Mouse (Mus musculus) frontal cortex, adult (tissue): Measurements from ENCODE around the gene Pkdrej.
"Not testable (repeated sequence)": the region's sequence is repeated elsewhere in the genome, so short reads cannot be mapped to it uniquely, and the experiment has no call there.

ENCODE experiments used
- ATAC-seq: cut with Nextera tagmentation; 2 replicates; pipeline ENCODE4 v1.9.2; 2017; ENCODE audit warnings: mild to moderate bottlenecking, moderate library complexity, mixed read lengths; ENCODE audit not compliant: low TSS enrichment

Pkdrej gene

DNA sequence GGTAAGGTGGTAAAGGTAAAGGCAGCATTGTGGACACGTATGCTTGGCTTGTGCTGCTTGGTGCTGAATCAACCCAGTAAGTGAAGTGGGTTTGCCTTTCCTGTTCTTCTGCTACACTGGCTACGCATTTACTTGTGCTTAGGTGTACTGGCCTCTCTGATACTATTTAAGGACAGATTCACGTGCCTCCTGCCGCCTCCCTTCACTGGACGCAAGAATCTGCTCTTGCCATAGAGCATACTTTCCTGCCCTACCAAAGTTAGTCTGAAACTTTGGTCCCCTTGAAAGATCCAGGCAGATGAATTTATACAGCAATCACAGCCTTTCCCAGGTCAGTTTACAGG is 11.1 kb downstream of the Pkdrej start:
- no peak for ATAC-seq

DNA sequence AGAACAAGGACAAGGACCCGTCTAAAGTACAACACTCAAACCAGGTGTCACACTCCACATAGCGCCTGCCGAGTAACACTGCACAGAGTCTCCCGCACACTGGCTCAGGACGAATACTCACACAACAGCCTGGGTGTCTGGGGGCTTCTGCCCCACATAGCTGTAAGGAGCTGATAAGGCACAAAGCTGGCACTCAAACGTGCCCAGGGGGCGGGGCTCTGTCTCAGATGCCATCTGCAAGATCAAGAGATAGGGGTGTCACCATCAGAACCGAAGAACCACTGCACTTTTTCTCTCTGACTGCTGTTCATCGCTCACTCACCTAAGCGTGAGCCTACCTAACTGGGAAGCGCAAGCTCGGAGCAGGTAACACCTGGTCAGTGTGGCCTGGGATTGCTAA is 12.4 kb downstream of the Pkdrej start:
- ATAC-seq = no peak

DNA sequence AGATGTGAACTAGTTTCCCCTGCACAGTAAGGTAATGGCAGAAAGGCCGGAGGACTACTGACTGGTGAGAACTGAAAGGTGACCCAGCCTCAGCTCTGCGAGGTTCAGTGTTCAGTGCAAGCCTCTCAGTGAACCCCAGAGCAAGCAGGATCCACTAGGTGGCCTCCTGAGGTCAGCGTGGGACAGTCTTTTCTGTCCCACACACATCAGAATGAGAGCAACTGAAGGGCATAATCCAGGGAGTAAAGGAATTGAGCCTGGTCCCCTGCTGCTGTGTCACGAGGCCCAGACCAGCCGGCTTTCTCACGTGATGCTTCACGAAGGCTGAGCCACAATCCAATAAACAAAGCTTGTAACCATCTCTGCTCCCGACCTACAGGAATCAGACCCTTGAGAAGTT is 13.1 kb downstream of the Pkdrej start:
- ATAC-seq = no peak

DNA sequence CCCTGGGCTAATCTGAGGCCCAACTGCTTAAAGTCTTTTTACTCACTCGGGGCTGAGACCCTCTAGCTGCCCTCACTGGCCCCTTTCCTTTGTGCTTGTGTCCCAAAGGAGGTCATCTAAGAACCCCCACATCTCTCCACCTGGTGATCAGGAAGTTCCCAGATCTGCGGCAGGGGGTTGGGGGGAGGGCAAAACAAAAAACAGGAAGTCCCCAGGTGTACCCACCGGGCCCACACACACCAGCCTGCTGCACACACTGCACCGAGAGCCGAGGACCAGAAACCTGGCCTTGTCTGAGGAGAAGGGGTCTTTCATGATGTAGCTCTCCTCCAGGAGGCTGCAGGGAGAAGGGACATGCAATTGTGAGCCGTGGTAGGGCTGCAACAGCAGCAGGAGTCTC is 13.5 kb downstream of the Pkdrej start:
- no peak for ATAC-seq

DNA sequence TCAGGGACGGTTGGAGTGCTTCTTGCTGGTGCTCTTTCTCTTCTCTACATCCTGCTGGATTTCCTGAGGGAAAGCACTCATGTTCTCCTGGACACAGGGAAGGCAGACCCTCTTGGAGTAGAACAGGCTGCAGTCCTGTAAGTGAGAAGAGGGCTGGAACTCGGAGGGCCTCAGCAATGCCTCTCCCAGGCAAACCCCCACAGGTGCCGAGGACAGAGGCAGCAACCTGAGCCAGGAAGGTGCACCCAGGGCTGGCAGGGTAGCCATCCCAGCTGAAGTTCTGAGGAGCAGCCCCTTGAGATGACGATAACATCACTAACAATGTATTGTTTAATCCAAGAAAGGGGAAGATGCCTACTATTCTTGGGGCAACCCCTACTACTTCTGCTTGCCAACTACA is 14.1 kb downstream of the Pkdrej start:
- no peak for ATAC-seq

DNA sequence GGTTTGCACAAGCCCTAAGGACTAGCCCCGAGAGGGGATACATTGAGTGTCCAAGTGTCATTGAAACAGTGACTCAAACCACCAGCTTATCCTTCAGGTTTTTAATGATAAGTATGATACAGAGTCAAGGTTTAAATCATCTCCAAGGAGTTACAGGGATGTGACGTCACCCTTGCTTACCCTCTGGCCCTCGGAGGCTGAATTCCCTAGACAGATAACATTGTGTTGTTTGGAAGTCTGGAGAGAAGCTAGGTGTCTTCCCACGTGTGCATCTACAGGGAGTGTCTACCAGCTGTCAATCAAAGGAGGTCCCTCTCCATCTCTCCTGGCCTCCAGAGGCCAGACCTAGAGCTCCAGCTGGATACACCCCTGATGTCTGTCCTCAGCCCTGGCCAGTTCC is 14.6 kb downstream of the Pkdrej start:
- ATAC-seq = no peak

DNA sequence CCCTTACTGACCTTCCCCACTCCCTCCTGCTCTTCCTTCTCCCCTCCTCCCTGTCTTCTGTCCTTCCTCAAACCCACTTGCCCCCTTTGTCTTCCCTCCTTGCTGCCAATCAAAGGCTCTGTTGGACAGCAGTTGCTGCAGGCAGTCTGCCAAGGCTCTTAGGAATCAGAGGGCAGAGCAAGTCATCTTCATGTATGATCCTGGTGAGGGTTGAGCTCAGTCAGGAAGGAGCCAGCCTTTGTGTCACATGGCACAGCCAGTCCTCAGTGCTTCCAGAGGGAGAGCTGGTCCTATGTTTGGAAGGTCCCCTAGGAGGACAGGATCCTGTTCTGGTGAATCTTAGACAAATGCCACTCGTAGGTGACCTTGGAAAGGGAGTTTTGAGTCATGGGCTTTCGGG is 18.6 kb downstream of the Pkdrej start:
- no peak for ATAC-seq

DNA sequence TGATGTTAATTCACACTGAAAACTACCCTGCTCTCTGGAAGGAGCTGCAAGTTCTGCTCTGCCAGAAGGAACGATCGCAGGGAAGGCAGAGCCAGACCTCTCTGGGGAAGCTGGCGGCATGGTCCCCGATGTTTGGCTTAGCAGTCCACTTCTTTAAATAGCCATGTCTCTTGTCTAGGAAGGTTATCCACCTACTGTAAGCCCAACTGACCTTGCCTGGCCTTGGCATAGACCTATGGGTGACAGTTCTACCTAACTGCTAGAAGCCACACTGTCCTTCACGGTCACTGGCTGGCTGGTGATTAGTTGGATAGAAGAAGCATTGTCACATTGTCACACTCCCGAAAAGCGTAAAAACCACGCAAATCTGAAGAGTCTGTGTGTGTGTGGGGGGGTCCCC is 22.9 kb downstream of the Pkdrej start:
- ATAC-seq = no peak

DNA sequence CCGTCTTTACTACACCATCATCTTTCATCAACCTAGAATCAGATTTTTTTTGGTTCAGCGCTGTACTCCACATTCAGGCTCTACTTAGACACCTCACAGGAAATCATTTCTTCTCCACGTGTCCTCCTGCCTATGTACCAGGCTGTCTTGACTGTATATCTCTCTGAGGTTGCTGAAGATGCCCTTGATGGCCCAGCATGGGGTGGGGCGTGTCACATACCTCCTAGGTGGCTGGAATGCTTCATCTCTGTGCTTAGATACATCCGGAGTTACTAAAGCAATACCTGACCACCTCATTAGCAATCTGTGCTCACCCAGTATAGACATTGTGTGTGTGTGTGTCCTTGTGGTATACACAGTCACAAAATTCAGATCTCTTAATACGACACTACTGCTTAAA is 26.0 kb downstream of the Pkdrej start:
- no peak for ATAC-seq

DNA sequence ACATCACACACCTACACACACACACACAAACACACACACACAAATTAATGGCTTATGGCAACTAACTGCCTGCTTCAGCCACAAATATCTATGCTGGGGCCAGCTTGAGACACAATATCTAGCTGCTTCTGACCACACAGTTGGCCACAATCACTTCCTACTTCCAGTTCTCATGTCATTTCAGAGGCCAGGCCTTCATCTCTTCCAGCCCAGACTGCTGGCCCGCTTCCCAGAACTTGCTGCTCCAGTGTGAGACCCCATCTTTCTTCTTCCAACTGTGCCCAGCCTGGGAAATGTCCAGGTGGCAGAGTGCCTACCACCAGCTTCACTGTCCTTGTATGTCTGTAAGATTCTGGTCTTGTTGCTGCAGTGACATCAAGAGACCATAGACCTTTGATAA is 28.7 kb downstream of the Pkdrej start:
- ATAC-seq = no peak

DNA sequence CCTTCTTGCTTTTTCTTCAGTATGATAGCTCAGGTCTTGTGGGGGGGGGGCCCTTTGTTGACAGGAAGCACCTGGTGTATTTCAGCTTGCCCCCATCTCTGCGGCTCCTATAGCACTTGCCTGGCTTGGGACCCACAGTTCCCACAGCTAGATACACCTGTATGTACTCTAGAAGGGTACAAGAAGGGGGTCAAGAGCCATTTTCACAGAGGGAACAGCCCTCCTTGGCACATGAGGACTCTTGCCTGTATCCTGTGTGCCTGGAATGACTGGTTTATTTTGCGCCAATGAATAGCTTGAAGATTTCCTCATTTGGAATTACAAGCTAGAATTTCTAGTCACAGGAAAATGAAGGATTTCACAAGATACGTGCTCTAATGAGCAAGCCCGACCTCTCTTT is 30.1 kb downstream of the Pkdrej start:
- ATAC-seq = no peak

DNA sequence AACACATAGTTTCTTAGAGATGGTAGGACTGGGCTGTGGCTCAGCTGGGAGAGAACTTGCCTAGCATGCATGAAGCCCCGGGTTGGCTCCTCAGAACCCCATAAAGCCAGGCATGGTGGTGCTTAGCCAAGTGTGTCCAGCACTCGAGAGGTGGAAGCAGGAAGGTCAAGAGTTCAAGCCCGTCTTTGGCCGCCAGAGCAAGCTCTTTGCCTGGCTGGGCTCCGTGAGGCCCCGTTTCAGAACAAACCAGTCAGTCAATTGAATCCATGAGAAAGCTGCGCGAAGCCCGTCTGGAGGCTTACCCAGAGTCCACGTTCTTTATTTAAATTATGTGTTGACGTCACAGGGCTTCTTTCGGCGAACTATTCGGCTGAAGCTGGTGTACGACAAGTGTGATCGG is 32.9 kb downstream of the Pkdrej start:
- ATAC-seq = no peak

DNA sequence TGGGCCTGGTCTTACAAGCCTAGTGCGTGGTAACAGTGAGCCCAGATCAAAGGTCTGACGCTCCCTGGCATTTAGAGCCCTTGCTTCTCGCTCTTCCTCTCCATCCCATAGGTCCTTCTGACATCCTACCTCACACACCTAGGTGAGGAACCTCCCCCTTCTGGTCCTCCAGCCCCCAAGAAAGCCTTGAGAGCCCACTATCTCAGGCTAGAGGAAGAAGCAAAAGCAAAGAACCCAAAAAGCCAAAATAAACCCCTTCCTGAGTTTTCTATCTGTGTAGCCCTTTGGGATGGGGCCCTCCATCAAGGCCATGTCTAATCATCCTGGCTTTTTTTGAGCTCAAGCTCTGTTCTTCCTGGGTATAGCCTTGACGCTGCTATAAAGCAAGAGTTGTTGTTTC is 33.5 kb downstream of the Pkdrej start:
- no peak for ATAC-seq

DNA sequence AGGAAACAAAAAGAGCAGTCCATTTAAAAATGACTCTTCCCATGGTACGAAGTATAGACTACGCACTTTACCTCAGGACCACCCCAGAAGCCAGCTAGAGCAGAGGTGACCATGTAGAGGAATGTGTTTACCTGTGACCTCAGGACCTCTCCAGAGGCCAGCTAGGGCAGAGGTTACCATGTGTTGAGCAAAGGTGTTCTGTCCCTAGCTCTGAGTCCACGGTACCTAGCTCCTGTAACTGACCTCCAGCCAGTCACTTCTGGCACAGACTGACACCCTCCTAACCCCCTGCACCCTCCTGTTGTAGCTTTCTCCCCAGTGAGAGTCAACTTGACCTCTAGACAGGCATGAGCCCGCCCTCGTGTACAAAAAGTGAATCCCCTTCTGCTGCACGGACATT is 34.1 kb downstream of the Pkdrej start:
- ATAC-seq = no peak

DNA sequence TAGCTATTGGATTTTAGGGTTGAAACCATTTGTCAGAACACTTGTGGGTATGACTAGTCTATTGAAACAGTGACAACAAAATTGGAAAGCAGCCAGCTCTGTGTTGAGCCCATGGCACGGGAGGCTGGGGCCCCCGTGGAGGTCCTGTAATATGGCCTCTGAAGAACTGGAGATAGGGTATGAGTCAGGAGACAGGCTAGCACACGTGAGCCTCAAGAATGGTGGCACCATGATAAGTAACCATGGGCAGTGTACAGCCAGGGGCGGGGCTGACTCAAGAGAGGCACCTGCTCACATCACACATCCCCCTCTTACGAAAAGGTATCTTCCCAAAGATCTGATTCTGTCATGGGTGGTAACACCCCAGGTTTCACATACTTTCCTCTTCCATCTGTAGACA is 34.8 kb downstream of the Pkdrej start:
- ATAC-seq = no peak

DNA sequence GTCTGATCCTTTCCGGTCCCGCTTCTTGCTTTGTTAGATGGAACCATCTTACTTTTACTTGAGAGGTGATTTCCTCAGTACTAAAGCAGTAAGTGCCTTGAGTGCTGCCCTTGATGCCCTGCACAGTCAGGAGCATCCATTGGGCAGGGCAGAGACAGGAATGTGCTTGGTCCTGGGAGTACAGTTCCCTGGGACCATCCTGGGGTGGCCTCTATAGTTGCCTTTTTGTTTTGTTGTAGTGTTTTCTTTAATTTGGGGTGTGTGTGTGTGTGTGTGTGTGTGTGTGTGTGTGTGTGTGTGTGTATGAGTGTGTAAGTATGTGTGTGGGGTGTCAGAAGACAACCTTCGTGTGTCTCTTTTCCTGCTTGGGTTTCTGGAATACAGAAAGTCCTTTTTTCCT is 37.2 kb downstream of the Pkdrej start:
- no peak for ATAC-seq

DNA sequence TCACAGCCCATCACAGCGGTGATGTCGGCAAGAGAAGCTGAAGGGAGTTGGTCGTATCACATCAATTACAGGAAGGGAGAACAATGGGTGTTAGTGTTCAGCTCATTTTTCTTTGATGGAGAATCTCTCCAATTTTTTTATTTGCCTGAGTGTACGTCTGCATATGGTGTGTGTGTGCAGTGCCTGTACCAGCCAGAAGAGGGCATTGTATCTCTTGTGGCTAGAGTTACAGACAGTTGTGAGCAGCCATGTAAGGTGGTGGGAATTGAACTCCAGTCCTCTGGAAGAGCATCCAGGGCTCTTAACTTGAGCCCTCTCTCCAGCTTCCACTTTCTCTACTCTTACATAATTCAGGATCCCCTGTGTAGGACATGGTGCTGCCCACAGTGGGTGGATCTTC is 38.4 kb downstream of the Pkdrej start:
- no peak for ATAC-seq

DNA sequence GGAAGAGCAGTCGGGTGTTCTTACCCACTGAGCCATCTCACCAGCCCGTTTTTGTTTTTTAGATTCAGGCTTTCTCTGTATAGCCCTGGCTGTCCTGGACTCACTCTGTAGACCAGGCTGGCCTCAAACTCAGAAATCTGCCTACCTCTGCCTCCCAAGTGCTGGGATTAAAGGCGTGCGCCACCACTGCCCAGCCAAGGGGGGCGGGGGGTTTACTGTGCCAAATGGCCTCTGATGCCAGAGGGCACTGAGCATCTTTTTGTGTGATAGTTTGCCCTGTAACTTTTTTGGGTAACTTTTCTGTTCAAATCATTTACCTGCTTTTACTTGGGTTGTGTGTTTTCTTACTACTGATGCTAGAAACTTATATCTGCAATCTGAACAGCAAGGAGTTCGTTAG is 42.6 kb downstream of the Pkdrej start:
- not testable (repeated sequence) for ATAC-seq

DNA sequence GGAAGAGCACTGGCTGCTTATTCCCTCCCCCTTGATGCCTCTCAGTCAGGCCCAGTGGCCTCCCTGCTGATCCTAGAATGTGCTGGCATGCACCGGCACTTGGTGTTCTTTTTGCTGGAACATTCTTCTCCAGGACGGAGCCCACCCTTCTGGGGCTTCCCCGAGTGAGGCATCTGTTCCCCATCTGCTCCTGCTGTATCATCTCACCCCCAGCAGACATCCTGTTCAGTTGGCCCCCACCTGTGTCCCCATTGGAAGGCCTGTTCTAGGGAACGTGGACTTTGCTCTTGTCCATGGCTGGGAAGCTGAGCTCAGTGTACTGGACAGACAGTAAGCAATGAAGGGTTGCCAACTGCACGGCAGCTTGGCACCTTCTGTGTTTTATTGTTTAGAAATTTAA is 44.8 kb downstream of the Pkdrej start:
- ATAC-seq = no peak

DNA sequence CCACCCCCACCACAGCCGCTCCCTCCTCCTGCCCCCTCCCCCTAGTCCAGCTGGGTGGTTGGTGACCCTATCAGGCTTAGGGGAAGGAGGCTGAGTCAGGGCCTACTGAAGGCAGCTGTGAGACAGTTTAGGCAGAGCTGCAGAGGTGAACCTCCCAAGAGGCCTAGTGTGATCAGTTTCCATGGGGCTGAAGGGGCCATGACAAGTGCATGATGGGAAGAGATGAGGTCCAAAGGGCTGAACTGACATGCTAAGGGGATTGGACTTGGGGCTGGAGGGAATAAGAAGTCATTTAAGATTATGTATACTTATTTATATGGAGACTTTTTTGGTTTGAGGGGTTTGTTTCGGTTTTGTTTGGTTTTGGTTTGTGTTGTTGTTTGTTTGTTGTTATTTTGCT is 45.3 kb downstream of the Pkdrej start:
- no peak for ATAC-seq

DNA sequence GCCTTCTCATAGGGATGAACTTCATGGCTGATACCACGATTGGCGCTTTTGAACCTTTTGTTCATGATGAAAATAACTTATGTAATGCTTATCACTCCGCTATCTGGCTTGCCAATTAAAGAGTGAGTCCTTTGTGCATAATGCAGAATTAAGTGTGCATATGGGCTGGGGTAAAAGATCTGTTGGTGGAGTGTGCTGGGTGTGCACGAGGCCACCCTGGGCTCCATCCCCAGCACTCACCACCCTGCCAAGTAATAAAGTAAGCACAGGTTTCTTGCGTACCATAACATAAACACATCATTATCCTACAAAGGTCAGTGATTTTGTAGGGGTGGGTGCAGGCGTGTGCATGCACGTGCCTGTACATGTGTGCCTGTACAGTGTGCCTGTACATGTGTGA is 46.5 kb downstream of the Pkdrej start:
- no peak for ATAC-seq

DNA sequence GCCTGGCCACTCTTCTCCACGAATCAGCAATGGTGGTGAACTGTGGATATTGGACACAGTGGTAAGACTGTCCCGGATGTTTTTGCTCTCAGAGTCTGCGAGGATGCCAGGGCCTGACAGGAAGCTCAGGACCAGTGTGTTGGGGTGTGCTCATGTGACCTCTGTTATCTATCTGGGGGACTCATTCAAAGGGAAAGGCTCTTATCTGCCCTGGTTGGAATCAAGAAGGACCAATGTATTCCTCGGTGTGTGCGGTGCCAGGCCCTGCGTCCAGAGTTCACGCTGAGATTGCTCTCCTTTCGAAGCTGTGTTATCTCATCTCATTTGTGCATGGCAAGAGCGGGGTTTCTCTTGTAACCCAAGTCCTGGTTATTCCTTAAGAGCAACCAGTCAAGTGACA is 47.1 kb downstream of the Pkdrej start:
- no peak for ATAC-seq

DNA sequence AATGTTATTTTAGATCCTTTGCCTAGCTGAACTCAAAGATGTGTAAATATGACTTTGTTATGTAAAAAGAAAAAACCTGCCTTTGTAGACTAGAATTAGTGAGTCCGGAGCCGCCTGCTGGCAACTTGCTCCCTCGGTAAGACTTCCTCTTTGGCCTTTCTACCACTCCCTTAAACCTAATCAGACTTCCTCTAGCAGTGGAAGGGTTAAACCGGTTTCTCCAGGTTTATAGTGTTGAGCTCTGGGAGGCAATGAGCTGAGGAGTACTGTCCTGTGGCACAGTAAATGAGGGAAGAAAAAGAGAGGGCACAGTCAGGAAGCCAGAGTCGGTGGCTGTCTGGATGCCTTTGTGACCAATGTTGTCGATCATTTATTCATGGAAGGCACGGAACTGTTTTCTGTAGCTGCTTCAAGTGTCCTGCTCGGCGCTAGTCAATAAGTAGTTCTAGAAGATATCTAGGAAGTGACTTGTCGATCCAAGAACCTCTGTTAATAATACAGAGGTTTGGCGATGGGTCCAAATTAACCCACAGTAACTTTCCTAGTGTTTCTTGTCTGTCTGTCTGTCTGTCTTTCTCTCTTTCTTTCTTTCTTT is 49.3 kb downstream of the Pkdrej start:
- ATAC-seq = no peak

DNA sequence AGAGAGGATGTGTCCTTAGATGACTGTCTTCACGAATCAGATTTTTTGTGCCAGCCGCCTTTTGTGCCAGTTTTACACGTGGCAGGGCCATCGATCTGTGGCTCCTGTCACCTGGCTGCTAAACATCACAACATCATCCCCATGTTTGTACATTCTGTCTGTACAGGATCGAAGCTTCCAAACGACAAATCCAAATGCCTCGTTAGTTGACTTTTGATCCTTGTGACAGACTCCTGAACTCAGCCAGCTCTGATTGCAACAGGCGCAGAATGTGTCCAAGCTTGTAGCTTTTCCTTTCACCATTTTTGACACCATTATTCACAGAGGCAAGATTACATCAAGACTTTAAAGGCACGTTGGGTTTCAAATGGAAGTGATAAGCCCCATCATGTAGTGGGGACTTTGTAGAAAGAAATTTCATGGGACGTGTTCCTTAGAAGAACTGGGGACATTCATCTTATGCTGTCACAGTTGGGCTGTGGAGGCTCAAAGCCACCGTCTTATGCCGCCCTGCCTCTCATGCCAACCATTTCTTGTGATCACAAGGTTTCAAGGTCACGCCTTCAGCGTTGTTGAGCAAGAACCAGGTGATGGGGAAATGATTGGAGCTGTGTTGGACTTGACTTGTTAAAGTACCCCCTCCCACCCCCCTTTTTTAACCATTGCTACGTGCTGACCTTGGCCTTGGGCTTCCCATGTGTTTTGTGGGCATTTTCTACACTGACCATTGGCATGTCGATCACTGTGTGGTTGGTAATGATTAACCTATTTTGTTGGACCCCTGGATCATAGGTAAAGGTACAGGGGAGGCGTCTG is 50.0 kb downstream of the Pkdrej start:
- no peak for ATAC-seq
